Mouse (Mus musculus): ENCODE measurements at regions not wholly inside any gene's neighbourhood (a gene's known extent, or its start where the extent isn't known, plus 50 kb on each side); places are given as distances from the start of the nearest gene placed in this dataset.

DNA sequence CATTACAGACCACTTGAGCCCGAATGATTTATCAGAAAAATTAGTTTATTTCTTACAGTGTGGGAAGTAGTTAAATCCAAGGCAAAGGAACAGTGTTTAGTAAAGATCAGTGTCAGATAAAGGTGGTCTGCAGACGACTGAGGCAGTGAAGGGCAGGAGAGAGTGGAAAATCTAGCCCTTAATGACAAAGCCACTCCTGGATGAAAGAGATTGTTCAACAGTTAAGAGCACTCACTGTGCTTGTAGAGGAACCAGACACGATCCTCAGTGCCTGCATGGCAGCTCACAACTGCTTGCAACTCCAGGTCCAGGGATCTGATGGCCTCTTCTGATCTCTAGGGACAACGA lies 758.3 kb downstream of the Ryr2 start:
- no peak for TF ChIP-seq POLR2A (IDR thresholded peaks at IDR 0.05; ENCODE audit: borderline replicate concordance, low read depth, low read length)
- TF ChIP-seq CTCF (IDR thresholded peaks at IDR 0.05; ENCODE audit: low read depth, low read length): no peak

All from bone marrow macrophage, adult 2 months (primary cell).